Mouse (Mus musculus): ENCODE results near the gene Celf5.

Celf5 gene

DNA sequence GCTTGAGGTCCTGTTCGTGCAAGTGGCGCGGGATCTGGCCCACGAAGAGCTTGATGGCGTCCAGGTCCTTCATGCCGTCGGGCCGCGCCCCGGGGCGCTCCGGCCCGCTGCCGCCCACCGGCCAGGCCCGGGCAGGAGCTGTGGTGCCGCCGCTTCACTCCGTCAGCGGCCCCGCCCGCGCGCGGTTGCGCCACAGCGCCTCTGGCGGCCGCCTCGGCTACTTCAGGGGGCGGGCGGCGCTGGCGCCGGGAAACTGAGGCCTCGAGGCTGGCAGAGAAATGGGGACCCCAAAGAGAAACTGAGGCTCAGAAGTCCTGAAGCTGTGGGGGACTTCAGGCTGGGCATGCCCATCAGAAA lies at the start of gene Celf5:
Gene Celf5, minus strand, starts transcription at position 177 of the 357 bp plus-strand sequence.
- peak; percentile 41 for DNase-seq

GRCm38 (mm10) chr10:81526779-81527178 lies 44.3 kb upstream of the Celf5 start:
- peak; percentile 93 for DNase-seq

- DNase-seq, result peak; percentile 77
Measured at GRCm38 (mm10) chr10:81525017-81525694, 42.6 kb upstream of the Celf5 start.

DNA sequence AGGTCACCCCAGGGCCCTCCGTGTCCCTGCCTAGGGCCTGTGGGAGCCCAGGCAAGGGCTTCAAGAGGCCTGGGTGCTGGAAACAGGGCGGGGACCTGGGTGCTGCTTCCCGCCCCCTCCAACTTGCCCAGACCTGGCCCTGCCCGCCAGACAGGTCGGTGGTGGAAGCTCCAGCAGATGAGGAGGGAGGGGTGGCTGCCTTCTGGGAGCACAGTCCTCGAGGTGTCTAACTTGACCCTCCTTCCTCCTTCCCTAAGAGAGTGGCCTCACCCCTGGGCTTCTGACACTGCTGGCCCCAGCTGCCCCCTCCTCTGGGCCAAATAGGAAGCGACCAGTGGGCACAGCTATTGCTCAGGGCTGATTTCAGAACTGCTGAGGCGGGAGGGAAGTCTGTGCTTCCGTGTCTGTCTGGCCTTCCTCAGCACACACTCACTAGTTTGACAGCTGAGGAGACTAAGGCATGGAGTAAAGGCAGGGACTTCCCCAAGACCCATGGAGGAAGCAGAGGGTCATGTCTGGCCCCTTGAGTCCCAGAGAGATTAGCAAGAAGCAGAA lies 41.6 kb upstream of the Celf5 start, which contains the start of gene Gna15:
Gene Gna15, minus strand, starts transcription at position 175 of the 555 bp plus-strand sequence.
- DNase-seq, result peak; percentile 69

- DNase-seq, result peak; percentile 41
Measured at GRCm38 (mm10) chr10:81523570-81523969, 41.1 kb upstream of the Celf5 start.

DNA sequence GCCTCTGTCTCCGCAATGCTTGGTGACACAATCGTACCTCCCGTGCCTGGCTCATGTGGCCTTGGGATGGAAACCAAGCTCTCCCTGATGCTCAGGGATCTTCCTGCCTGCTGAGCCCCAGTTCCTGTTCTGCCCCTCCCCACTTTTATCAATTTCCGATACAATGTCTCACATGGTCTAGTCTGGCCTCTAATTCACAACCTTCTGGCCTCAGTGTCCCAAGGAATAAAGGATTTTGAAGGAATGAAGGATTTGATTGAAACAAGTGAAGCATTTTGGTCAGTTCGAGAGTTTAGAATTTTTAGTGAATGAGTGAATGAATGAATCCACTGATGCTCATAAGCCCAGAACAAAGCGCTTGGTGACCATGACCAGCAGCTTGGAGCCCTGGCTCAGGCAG lies 40.6 kb upstream of the Celf5 start:
- no peak for DNase-seq

GRCm38 (mm10) chr10:81519978-81520365 lies 37.5 kb upstream of the Celf5 start:
- DNase-seq, result no peak

DNA sequence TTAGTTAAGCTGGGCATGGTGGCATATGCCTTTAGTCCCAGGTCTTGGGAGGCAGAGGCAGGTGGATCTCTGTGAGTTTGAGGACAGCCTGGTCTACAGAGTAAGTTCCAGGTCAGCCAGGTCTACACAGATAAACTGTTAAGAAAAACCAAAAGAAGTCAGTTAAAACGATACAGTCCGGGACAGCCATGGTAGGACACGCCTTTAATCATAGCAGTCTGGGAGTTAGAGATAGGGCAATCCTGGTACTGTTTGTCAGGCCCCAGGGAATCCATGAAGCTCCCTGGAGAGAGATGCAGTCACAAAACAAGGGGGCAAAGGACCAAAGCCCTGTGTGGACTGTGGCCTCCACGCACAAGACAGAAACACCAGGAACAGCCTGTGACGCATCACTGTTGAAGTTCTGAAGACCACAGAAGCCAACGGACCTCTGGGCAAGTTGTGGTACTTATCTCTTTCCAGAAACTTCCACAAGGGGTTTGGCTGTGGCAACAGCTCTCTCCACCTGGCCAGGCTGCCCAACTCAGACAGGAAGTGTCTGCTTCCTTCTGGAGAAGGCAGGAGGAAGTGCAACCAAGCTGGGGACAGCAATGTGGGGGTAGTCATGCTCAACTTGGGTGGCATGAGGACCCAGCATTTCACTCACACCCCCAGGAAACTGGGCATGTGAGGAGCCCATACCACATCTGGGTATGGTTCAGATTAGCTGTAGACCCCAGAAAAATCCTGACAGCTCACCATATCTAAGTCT lies 36.9 kb upstream of the Celf5 start:
- peak; percentile 54 for DNase-seq

DNA sequence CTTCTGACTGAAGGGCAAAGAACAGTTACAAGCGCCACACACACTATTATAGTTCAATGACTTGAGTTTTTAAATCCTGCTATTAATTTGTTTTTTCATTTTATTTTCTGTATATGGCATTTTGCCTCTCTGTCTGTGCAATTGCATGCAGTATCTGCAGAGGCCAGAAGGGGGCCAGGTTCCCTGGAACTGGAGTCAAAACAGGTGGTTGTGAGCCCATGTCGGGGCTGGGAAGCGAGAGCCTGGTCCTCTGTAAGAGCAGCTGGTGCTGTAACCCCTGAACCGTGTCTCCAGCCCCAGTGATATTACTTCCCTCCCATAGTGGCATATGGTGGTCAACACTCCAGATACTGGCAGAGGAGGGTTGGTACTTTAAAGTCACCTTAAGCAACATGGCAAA lies 36.0 kb upstream of the Celf5 start:
- DNase-seq, result peak; percentile 89

- DNase-seq, result peak; percentile 51
Measured at GRCm38 (mm10) chr10:81517227-81517626, 34.7 kb upstream of the Celf5 start.

DNA sequence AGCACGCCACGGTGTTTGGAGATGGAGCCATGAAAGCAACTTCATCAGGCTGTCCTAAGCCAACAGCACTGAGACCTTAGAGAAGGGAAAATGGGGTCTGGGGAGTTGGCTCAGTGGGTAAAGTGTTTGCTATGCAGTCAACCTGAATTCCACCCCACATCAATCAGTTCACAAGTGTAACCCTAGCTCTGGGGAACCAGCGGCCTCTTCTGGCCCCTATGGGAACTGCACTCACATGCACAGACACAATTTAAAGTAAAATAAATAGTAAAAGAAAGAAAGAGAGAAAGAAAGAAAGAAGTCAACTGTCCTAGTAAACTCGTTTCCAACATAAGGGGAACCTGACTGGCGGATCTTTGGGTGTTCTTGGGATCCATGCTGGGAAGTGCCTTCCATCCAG lies 31.3 kb upstream of the Celf5 start:
- no peak for DNase-seq

DNA sequence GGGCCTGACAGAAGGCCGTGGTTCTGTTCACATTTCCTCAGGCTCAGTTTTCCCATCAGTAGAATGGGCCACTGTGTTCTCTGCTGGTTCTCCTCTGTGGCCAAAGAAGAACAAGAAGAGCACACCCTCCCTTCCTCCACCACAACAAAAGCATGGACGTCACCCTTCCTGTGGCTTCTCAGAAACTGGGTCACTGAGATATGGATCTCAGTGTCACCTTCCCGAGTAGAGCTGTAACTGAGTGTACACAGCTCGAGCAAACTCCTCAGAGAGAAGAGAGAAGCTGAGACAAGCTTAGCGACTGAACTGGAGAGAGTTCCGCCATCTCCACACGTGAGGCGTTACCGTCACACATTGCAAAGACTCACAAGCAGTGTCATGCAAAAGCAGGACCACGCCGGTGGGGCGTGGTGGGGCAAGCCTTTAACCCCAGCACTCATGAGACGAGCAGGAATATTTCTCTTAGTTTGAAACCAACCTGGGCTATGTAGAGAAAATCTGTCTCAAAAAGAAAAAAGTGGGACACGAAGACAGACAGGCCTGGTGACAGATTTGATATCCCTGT lies 27.8 kb upstream of the Celf5 start:
- DNase-seq, result peak; percentile 64

DNA sequence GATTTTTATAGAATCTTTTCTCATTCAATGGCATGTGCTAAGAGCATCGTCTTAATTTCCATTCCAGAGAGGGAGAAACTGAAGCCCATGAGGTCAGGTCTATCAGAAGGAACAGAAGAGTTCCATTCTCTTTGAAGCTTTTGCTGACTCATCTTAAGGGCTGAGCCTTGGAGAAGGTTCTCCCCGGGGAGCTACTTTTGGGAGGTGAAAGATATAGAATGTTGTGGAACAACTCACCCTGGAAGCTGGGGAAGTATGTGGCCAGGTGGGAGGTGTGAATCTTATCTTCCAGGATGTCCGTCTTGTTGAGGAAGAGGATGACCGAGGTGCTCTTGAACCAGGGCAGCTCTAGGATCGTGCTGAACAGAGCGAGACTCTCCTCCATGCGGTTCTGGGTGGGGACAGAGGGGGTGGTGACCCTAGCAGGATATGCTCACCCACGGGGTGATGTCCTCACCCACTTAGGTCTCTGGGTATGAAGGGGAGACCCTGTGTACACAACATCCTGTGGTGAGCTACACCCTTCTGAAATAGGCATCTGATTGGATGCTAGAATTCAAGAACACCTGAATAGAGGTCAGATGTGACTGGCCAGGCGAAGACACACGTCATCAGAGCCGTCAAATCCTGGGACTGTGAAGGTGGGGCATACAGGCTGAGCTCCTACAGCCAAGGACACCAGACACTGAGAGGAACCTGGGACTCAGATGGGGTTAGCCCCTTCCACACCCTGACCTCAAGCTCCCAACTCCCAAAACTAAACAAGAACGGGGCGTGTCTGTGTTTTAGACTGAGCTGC lies 25.4 kb upstream of the Celf5 start:
- no peak for DNase-seq

GRCm38 (mm10) chr10:81507095-81507494 lies 24.6 kb upstream of the Celf5 start:
- no peak for DNase-seq

- peak; percentile 51 for DNase-seq
Measured at GRCm38 (mm10) chr10:81505016-81505664, 22.6 kb upstream of the Celf5 start.

GRCm38 (mm10) chr10:81502658-81503057 lies 20.1 kb upstream of the Celf5 start:
- peak; percentile 92 for DNase-seq

DNA sequence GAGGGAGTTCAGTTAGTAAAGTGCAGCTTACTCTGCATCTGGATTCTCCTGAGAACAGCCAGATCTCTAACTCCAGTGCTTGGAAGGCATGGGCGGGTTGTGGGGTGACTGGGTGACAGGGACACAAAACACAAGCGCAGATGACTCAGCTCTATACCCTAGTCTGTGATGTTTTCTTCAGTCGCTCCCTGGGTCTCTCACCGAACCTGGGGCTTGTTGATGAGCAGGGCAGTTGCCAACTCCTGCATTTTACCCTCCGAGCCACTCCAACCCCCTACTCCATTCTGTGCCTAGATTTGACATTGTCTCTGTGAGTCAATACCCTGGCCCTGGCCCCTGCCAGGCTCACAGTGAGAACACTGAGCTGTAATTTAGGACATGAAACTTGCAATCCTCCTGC lies 19.4 kb upstream of the Celf5 start:
- no peak for DNase-seq

GRCm38 (mm10) chr10:81500032-81500431 lies 17.5 kb upstream of the Celf5 start, which contains the start of gene S1pr4:
TSS of gene S1pr4 (minus strand) at chr10:81500132.
- DNase-seq, result no peak

GRCm38 (mm10) chr10:81499250-81499901 lies 16.9 kb upstream of the Celf5 start:
- peak; percentile 83 for DNase-seq

DNA sequence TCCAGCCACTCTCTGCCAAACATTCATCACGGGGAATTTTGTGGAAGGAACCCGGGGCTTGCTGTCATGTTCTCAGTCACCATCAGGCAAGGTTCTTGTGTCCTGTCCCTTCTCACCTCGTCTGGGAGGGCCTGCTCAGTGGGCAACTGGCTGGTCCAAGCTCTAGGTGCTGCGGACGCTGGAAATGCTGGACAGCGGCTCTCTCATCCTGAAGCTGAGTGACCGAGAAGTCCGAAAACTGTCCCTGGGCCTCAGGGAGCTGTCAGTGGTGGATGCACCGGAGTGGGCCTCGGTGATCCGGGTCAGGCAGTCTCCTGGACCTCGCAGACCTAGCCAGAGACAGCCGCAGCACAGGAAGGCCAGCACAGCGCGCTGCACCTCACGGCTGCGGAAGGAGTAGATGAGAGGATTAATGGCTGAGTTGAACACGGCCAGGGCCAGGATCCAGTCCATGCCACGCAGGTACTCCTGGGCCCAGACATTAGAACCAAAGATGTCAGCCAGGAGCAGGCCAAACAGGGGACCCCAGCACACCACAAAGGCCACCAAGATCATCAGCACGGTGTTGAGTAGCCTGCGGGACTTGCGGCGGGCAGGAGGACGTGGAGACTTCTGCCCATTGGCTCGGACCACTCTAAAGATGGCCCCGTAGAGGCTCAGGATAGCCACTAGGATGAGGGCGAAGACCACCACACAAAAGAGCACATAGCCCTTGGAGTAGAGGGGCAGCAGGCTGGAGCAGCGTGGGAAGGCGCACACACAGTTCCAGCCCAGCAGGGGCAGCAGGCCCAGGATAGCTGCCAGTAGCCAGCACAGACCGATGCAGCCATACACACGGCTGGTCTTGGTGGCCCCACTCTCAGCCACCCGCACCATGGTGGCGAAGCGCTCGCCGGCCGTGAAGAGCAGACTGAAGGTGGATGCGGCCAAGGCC lies 16.1 kb upstream of the Celf5 start:
- DNase-seq, result no peak

Measured in lung, postnatal 36 days (tissue).